Mouse (Mus musculus) liver, adult 2 months (tissue): ENCODE measurements around the gene Dtx2. TPM values are rescaled to one million over a fixed set of nuclear protein-coding genes. Genes with fewer than 3 reads are reported as not detected.

Source experiments
- DNase-seq: peaks from one replicate; pipeline ENCODE4 v3.0.0-alpha.2; 2011; ENCODE audit warnings: low read depth, low spot score; ENCODE audit errors: extremely low read depth
- H3K27ac ChIP-seq: fragments of 200-500 bp; replicated peaks from 2 replicates; pipeline ENCODE4 v1.5.1; 2012; ENCODE audit warnings: low read depth, mild to moderate bottlenecking, control low read depth, inconsistent platforms, low read length; ENCODE audit not compliant: insufficient read depth
- H3K27me3 ChIP-seq: fragments of 200-500 bp; 2 replicates; pipeline ENCODE4 v1.6.1; 2012; ENCODE audit warnings: mild to moderate bottlenecking, moderate library complexity, low read length, inconsistent platforms; ENCODE audit not compliant: control insufficient read depth, insufficient read depth
- H3K36me3 ChIP-seq: fragments of 200-500 bp; 2 replicates; pipeline ENCODE4 v1.6.1; 2012; ENCODE audit warnings: low read length, inconsistent platforms; ENCODE audit not compliant: control insufficient read depth, insufficient read depth
- H3K4me1 ChIP-seq: fragments of 200-500 bp; 2 replicates; pipeline ENCODE4 v1.6.1; 2011; ENCODE audit warnings: low read length; ENCODE audit not compliant: control insufficient read depth, insufficient read depth
- H3K4me3 ChIP-seq: fragments of 200-500 bp; 2 replicates; pipeline ENCODE4 v1.5.1; 2011; ENCODE audit warnings: low read depth, mild to moderate bottlenecking, control low read depth, low read length, moderate library complexity; ENCODE audit not compliant: insufficient read depth
- H3K79me2 ChIP-seq: fragments of 200-500 bp; 2 replicates; pipeline ENCODE4 v1.6.1; 2012; ENCODE audit warnings: inconsistent platforms, mild to moderate bottlenecking, low read length, moderate library complexity; ENCODE audit not compliant: control insufficient read depth, insufficient read depth
- H3K9ac ChIP-seq: fragments of 200-500 bp; 2 replicates; pipeline ENCODE4 v1.6.1; 2012; ENCODE audit warnings: low read depth, mild to moderate bottlenecking, control low read depth, inconsistent platforms, low read length
- CTCF ChIP-seq: fragments of 200-500 bp; IDR thresholded peaks from 2 replicates; pipeline ENCODE4 v1.5.1; 2011; ENCODE audit warnings: low read depth, low read length, control low read depth
- POLR2A ChIP-seq: fragments of 200-500 bp; IDR thresholded peaks from 2 replicates; pipeline ENCODE4 v1.6.1; 2011; ENCODE audit warnings: low read length, control low read depth; ENCODE audit not compliant: insufficient read depth; ENCODE audit errors: extremely low read depth
- WGBS: fragments of 180-500 bp; shearing (Covaris S2); methylation state at CpG from one replicate; pipeline ENCODE4 v1.1.7; 2018; 5-methylcytosine and 5-hydroxymethylcytosine counted together
- polyA plus RNA-seq: library from polyadenylated mRNA; depleted of rRNA; stranded (reverse); fragments of >200 nt; gene quantifications from 2 replicates; pipeline ENCODE4 v1.2.3, GENCODE M21; 2012
- total RNA-seq: library from RNA; depleted of rRNA; stranded (reverse); fragments of >200 nt; gene quantifications from 2 replicates; pipeline ENCODE4 v1.2.3, GENCODE M21; 2014

Gene Dtx2
- total and polyA plus RNA-seq, 2 experiments = 1.0 to 7.1 TPM

DNA sequence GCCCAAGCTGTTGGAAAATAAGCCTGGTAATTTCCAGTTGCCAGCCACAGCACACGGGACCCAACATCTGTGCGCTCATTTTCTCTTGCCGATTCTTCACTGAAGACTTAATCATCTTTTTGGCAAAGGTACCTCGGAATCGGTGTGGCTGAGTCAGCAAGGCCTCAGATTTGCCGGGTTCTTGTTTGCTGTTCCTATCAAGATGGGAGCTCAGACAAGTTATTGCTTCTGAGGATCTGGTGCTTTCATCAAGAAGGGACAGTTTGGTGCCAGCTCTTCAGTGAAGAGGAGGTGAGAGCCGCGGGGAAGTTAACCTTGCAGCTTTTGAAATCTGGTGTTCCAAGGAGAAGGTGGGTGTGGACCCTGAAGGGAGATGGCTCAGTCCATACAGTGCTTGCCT lies 1.6 kb downstream of the Dtx2 start:
- DNase-seq = peak; percentile 54

DNA sequence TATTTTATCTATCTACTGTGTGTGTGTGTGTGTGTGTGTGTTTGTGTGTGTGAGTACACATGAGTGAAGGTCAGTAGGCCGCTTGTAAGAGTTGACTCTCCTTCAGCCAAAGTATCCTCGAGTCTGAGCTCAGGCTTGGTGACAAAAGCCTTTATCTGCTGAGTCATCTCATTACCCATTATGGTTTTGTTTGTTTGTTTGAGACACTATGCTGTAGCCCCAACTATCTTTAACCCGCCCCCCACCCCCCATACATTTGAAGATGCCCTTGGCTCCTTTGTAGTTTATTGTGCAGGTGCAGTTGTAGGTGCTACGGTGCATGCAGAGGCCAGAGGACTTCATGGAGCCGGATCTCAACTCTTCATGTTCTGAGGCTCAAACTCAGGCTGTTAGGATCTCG lies 6.6 kb downstream of the Dtx2 start:
- no peak overlapping the region for H3K27ac ChIP-seq

More for the DNA sequence above, 1.6 kb downstream of the Dtx2 start:
- 0 out of 2 replicates have a peak, but pooled peaks cover 3% of the 10 kb centered on the region for H3K36me3 ChIP-seq
- no peak overlapping the region for H3K4me3 ChIP-seq
- no peak overlapping the region for H3K9ac ChIP-seq
- H3K4me1 ChIP-seq = peaks cover 7% of the 10 kb centered on the region
- no peaks in the 10 kb centered on the region for H3K27me3 ChIP-seq
- no peak overlapping the region for H3K27ac ChIP-seq
- 40% methylated on average over 8 of the region's 8 CpGs for WGBS
- H3K79me2 ChIP-seq = no peaks in the 10 kb centered on the region
- no peak for TF ChIP-seq POLR2A
- no peak for TF ChIP-seq CTCF

DNA sequence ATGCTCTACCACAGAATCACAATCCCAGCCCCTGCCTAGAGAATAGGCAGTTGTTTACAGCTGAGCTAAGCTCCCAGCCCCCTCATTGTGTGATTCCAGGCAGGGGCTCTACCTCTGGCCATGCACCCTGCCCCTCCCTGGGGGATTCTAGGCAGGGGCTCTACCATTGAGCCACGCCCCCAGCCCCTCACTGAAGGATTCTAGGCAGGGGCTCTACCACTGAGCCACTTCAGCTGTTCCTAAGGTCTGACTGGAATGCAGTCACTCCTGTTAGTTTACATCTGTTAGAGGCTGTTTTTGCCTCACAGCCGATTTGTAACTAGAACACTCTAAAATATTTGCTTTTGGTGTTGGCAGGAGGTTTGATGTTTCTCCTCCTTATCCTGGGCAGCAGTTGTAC lies 7.7 kb downstream of the Dtx2 start:
- no peak overlapping the region for H3K4me3 ChIP-seq
- peak overlapping the region; percentile 16; the same call in 1 of the 2 replicates for H3K27ac ChIP-seq
- WGBS = 39% methylated on average over 2 of the region's 2 CpGs
- H3K79me2 ChIP-seq = no peaks in the 10 kb centered on the region; the same call in 1 of the 2 replicates
- TF ChIP-seq POLR2A = no peak
- no peak for TF ChIP-seq CTCF
- peak; percentile 29 for DNase-seq
- H3K4me1 ChIP-seq = peaks cover 2% of the 10 kb centered on the region
- no peak overlapping the region for H3K9ac ChIP-seq
- H3K27me3 ChIP-seq = no peaks in the 10 kb centered on the region
- H3K36me3 ChIP-seq = 0 out of 2 replicates have a peak, but pooled peaks cover 3% of the 10 kb centered on the region

More for the DNA sequence above, 6.6 kb downstream of the Dtx2 start:
- no peak for DNase-seq
- Histone ChIP-seq H3K4me1 (peaks cover 2% of the 10 kb centered on the region), H3K4me3 (no peak overlapping the region), H3K79me2 (no peaks in the 10 kb centered on the region; the same call in 1 of the 2 replicates), H3K36me3 (0 out of 2 replicates have a peak, but pooled peaks cover 3% of the 10 kb centered on the region), H3K9ac (no peak overlapping the region), H3K27me3 (no peaks in the 10 kb centered on the region)
- WGBS = 75% methylated on average over 6 of the region's 6 CpGs
- TF ChIP-seq POLR2A (no peak), CTCF (no peak)

DNA sequence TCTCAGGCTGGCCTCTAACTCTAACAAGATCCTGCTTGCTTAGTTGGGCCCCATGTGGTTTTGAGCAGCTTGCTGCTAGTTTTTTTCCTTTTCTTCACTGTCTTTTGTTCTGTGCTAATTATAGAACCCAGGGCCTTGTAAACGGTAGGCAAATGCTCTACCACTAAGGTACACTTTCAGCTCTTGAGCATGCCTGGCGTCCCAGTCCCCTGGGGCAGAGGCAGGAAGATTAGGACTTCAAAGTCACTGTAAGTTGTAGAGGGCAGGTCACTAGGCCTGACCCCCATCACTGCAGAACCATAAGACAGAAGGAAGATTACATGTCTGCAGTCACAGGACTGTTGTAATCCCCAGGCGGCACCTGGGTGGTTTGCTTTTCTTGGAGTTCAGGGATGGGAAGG lies 8.2 kb downstream of the Dtx2 start:
- 71% methylated on average over 3 of the region's 3 CpGs for WGBS
- Histone ChIP-seq H3K36me3 (0 out of 2 replicates have a peak, but pooled peaks cover 3% of the 10 kb centered on the region), H3K4me1 (peaks cover 2% of the 10 kb centered on the region), H3K79me2 (no peaks in the 10 kb centered on the region; the same call in 1 of the 2 replicates), H3K4me3 (no peak overlapping the region), H3K27ac (0 out of 2 replicates have a peak overlapping the region, but pooled peaks have one; percentile 33), H3K27me3 (no peaks in the 10 kb centered on the region), H3K9ac (no peak overlapping the region)
- TF ChIP-seq POLR2A (no peak), CTCF (no peak)
- no peak for DNase-seq

DNA sequence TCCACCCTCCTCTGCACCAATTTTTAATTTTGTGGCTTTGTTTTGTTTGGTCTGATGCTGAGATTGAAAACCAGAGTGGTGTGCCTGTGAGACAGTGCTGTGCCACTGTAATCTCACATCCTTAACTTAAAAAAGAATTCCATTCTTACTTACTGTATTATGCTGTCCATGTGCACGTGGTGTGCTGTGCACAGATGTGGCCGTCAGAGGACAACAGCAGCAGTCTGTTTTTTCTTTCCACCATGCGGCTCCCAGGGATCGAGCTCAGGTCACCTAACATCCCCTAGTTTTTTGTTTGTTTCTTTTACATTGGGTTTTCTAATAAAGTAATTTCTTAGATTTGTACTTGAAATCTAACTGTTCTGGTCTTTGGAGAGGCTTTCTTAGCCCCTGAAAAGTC lies 9.9 kb downstream of the Dtx2 start:
- Histone ChIP-seq H3K27me3 (no peaks in the 10 kb centered on the region), H3K4me3 (no peak overlapping the region), H3K9ac (no peak overlapping the region), H3K36me3 (no peaks in the 10 kb centered on the region), H3K79me2 (no peaks in the 10 kb centered on the region; the same call in 1 of the 2 replicates), H3K4me1 (peaks cover 2% of the 10 kb centered on the region), H3K27ac (no peak overlapping the region)
- no peak for TF ChIP-seq POLR2A
- TF ChIP-seq CTCF = no peak
- no peak for DNase-seq
- WGBS = 90% methylated on average over 4 of the region's 4 CpGs

DNA sequence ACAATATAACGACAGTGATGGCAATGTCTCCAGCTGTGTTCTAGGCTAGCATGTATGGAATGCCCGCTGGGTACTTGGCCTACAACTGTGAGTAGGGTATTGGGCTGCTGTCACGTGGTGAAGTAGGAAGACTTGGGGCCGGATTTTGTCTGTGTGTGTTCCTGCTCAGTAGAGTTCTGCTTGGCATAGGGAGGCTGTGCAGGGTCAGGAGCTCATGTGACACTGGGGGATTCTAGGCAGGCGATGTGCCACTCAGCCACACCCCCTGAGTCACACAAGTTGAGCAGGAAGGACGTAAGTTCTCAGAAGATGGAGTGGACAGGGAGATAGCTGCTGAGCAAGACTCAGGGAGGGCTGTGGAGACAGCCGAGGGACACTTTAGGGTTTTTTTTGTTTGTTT lies 13.1 kb downstream of the Dtx2 start:
- Histone ChIP-seq H3K36me3 (peaks cover 5% of the 10 kb centered on the region; the same call in 1 of the 2 replicates), H3K9ac (no peak overlapping the region), H3K79me2 (no peaks in the 10 kb centered on the region; the same call in 1 of the 2 replicates), H3K4me1 (peaks cover 1% of the 10 kb centered on the region; the same call in 1 of the 2 replicates), H3K4me3 (no peak overlapping the region), H3K27me3 (no peaks in the 10 kb centered on the region), H3K27ac (no peak overlapping the region)
- no peak for DNase-seq
- no peak for TF ChIP-seq POLR2A
- TF ChIP-seq CTCF = no peak
- 74% methylated on average over 7 of the region's 7 CpGs for WGBS
